Comparison of ENCODE assay signal across 9 mouse cellular contexts in genomic region chr4:100885793-100886742, GRCm38 (mm10).
DNase-seq lines count a peak whose midpoint lies in the region; ATAC-seq and TF ChIP-seq lines count a peak whose summit lies in the region.
"Had no signal": no experiment of that assay in that cellular context is flagged by ENCODE, and none has a peak within 500 bp of the region (broad histone marks: within the 10 kb centered on the region; RNA-seq: fewer than 3 reads in every experiment).

No protein-coding gene starts in this region.

- no peaks in the 10 kb centered on the region for H3K36me3 ChIP-seq in forebrain, embryonic 16.5 days (ENCODE audit: control insufficient read depth, insufficient read depth)
- H3K36me3 ChIP-seq in hindbrain, postnatal 0 days (ENCODE audit: insufficient read depth, low read length), result no peaks in the 10 kb centered on the region
- no peaks in the 10 kb centered on the region for H3K36me3 ChIP-seq in stomach, embryonic 16.5 days (ENCODE audit: control insufficient read depth, insufficient read depth, low read length)
- H3K36me3 ChIP-seq: liver, embryonic 15.5 days had no signal

- no peaks in the 10 kb centered on the region for H3K9me3 ChIP-seq in forebrain, embryonic 16.5 days (ENCODE audit: control insufficient read depth, low read length)
- H3K9me3 ChIP-seq in hindbrain, postnatal 0 days (ENCODE audit: low read length), result no peaks in the 10 kb centered on the region
- no peaks in the 10 kb centered on the region for H3K9me3 ChIP-seq in stomach, embryonic 16.5 days (replicated peaks; ENCODE audit: control insufficient read depth, low read length)
- H3K9me3 ChIP-seq: liver, embryonic 15.5 days had no signal

- WGBS in forebrain, embryonic 16.5 days, result 12% methylated on average over 19 of the region's 19 CpGs
- 15% methylated on average over 19 of the region's 19 CpGs for WGBS in hindbrain, postnatal 0 days
- 13% methylated on average over 19 of the region's 19 CpGs for WGBS in stomach, embryonic 16.5 days

- H3K9ac ChIP-seq in forebrain, embryonic 16.5 days (replicated peaks; ENCODE audit: low read depth, low read length), result peak overlapping the region; percentile 1; the same call in 1 of the 2 replicates
- H3K9ac ChIP-seq in hindbrain, postnatal 0 days (replicated peaks; ENCODE audit: low read length), result no peak overlapping the region
- H3K9ac ChIP-seq in stomach, embryonic 16.5 days (ENCODE audit: low read length), result peak overlapping the region; percentile 55
- H3K9ac ChIP-seq: liver, embryonic 15.5 days had no signal

- TF ChIP-seq CTCF in hindbrain, postnatal 0 days (IDR thresholded peaks at IDR 0.05; ENCODE audit: low read depth), result no peak

- ATAC-seq in forebrain, embryonic 16.5 days, result 0 out of 2 replicates have a peak, but pooled peaks have one; percentile 34
- ATAC-seq in hindbrain, postnatal 0 days, result peak; percentile 40; the same call in 1 of the 2 replicates
- peak; percentile 74; the same call in 1 of the 2 replicates for ATAC-seq in stomach, embryonic 16.5 days (ENCODE audit: insufficient read depth, low FRiP score)

- H3K4me3 ChIP-seq in forebrain, embryonic 16.5 days (replicated peaks; ENCODE audit: low read length), result no peak overlapping the region
- H3K4me3 ChIP-seq in hindbrain, postnatal 0 days (ENCODE audit: low read length), result no peak overlapping the region
- H3K4me3 ChIP-seq in stomach, embryonic 16.5 days (replicated peaks; ENCODE audit: low read length), result no peak overlapping the region
- H3K4me3 ChIP-seq: liver, embryonic 15.5 days had no signal

- peaks cover 10% of the 10 kb centered on the region for H3K4me1 ChIP-seq in forebrain, embryonic 16.5 days (replicated peaks; ENCODE audit: control insufficient read depth, insufficient read depth, low read length)
- no peaks in the 10 kb centered on the region for H3K4me1 ChIP-seq in hindbrain, postnatal 0 days (ENCODE audit: insufficient read depth, low read length)
- peaks cover 32% of the 10 kb centered on the region for H3K4me1 ChIP-seq in stomach, embryonic 16.5 days (ENCODE audit: control insufficient read depth, insufficient read depth, low read length)

- no peak overlapping the region; the same call in none of the 2 replicates for H3K27ac ChIP-seq in forebrain, embryonic 16.5 days (ENCODE audit: low read length)
- peak overlapping the region; percentile 63 for H3K27ac ChIP-seq in hindbrain, postnatal 0 days
- H3K27ac ChIP-seq in stomach, embryonic 16.5 days (ENCODE audit: low read length), result peak overlapping the region; percentile 92
- H3K27ac ChIP-seq: liver, embryonic 15.5 days had no signal

- peak; percentile 55 for DNase-seq in urinary bladder, postnatal 14 days (ENCODE audit: low spot score)
- no peak for DNase-seq in urinary bladder, adult 2 months (ENCODE audit: low spot score)
- no peak for DNase-seq in hindbrain, postnatal 0 days (ENCODE audit: low spot score)
- DNase-seq in lung, postnatal 10 days, result peak; percentile 45
- DNase-seq in B cell, adult 2 months, result no peak
- DNase-seq in layer of hippocampus, postnatal 14 days (ENCODE audit: low spot score in 2 of 2), result no peak

- H3K4me2 ChIP-seq in forebrain, embryonic 16.5 days (ENCODE audit: low read length), result no peak overlapping the region
- H3K4me2 ChIP-seq in hindbrain, postnatal 0 days (ENCODE audit: low read depth, low read length), result no peak overlapping the region
- H3K4me2 ChIP-seq in stomach, embryonic 16.5 days (ENCODE audit: low read depth, low read length), result peak overlapping the region; percentile 28
- H3K4me2 ChIP-seq: liver, embryonic 15.5 days had no signal

- H3K27me3 ChIP-seq in forebrain, embryonic 16.5 days (replicated peaks; ENCODE audit: control insufficient read depth, insufficient read depth, low read length), result no peaks in the 10 kb centered on the region
- no peaks in the 10 kb centered on the region for H3K27me3 ChIP-seq in hindbrain, postnatal 0 days (ENCODE audit: insufficient read depth, low read length)
- H3K27me3 ChIP-seq in stomach, embryonic 16.5 days (ENCODE audit: control insufficient read depth, insufficient read depth, low read length), result no peaks in the 10 kb centered on the region
- H3K27me3 ChIP-seq: liver, embryonic 15.5 days had no signal

Comparison
In these comparisons a context has a peak if more than half of its experiments do, and no peak if none do; other contexts are left out.
1. DNase-seq: peak in urinary bladder, postnatal 14 days (single experiment) and lung, postnatal 10 days (single experiment); none in urinary bladder, adult 2 months (single experiment), hindbrain, postnatal 0 days (single experiment), B cell, adult 2 months (0 of 2) and layer of hippocampus, postnatal 14 days (0 of 2).
2. Peak in every context shown above with its lines, with median percentiles within 50 percentile points of each other: ATAC-seq.